Mouse (Mus musculus): ENCODE measurements at regions not wholly inside any gene's neighbourhood (a gene's known extent, or its start where the extent isn't known, plus 50 kb on each side); places are given as distances from the start of the nearest gene placed in this dataset.

GRCm38 (mm10) chr14:46060622-46061381, 318.4 kb upstream of the Gm15217 start:
- ATAC-seq (replicated peaks; ENCODE audit: low FRiP score), result peak; percentile 55; the same call in 1 of the 2 replicates
- Histone ChIP-seq H3K4me2 (ENCODE audit: low read depth, low read length, severe bottlenecking) (peak overlapping the region; percentile 31), H3K9me3 (ENCODE audit: control insufficient read depth, low read length) (no peaks in the 10 kb centered on the region), H3K27me3 (ENCODE audit: control insufficient read depth, insufficient read depth, low read length) (no peaks in the 10 kb centered on the region), H3K4me1 (replicated peaks; ENCODE audit: control insufficient read depth, insufficient read depth, low read length) (no peaks in the 10 kb centered on the region), H3K4me3 (ENCODE audit: low read depth, low read length) (no peak overlapping the region; the same call in 1 of the 2 replicates), H3K36me3 (ENCODE audit: control insufficient read depth, insufficient read depth, low read length) (no peaks in the 10 kb centered on the region), H3K27ac (ENCODE audit: low read depth, low read length) (no peak overlapping the region), H3K9ac (ENCODE audit: low read length) (no peak overlapping the region)
- 17% methylated on average over 14 of the region's 14 CpGs for WGBS
- peak; percentile 66 for DNase-seq (ENCODE audit: low spot score)

GRCm38 (mm10) chr14:46067102-46067801, 312.0 kb upstream of the Gm15217 start:
- H3K27ac ChIP-seq (ENCODE audit: low read depth, low read length), result no peak overlapping the region
- ATAC-seq (replicated peaks; ENCODE audit: low FRiP score) (no peak), DNase-seq (ENCODE audit: low spot score) (no peak)
- H3K4me1 ChIP-seq (replicated peaks; ENCODE audit: control insufficient read depth, insufficient read depth, low read length), result no peaks in the 10 kb centered on the region
- WGBS, result 72% methylated on average over 5 of the region's 5 CpGs
- no peaks in the 10 kb centered on the region for H3K36me3 ChIP-seq (ENCODE audit: control insufficient read depth, insufficient read depth, low read length)
- no peaks in the 10 kb centered on the region for H3K9me3 ChIP-seq (ENCODE audit: control insufficient read depth, low read length)
- H3K4me3 ChIP-seq (ENCODE audit: low read depth, low read length), result no peak overlapping the region
- no peak overlapping the region for H3K9ac ChIP-seq (ENCODE audit: low read length)
- no peaks in the 10 kb centered on the region for H3K27me3 ChIP-seq (ENCODE audit: control insufficient read depth, insufficient read depth, low read length)
- H3K4me2 ChIP-seq (ENCODE audit: low read depth, low read length, severe bottlenecking), result no peak overlapping the region

GRCm38 (mm10) chr14:46071244-46071643, 308.0 kb upstream of the Gm15217 start:
- no peak for ATAC-seq (replicated peaks; ENCODE audit: low FRiP score)

GRCm38 (mm10) chr14:46076738-46077137, 302.5 kb upstream of the Gm15217 start:
- no peaks in the 10 kb centered on the region for H3K9me3 ChIP-seq (ENCODE audit: control insufficient read depth, low read length)
- H3K4me1 ChIP-seq (replicated peaks; ENCODE audit: control insufficient read depth, insufficient read depth, low read length), result no peaks in the 10 kb centered on the region
- H3K4me3 ChIP-seq (ENCODE audit: low read depth, low read length), result no peak overlapping the region
- no peak overlapping the region for H3K9ac ChIP-seq (ENCODE audit: low read length)
- no peaks in the 10 kb centered on the region for H3K36me3 ChIP-seq (ENCODE audit: control insufficient read depth, insufficient read depth, low read length)
- ATAC-seq (replicated peaks; ENCODE audit: low FRiP score), result no peak
- no peak overlapping the region for H3K4me2 ChIP-seq (ENCODE audit: low read depth, low read length, severe bottlenecking)
- 92% methylated on average over 2 of the region's 2 CpGs for WGBS
- H3K27ac ChIP-seq (ENCODE audit: low read depth, low read length), result no peak overlapping the region
- no peak for DNase-seq (ENCODE audit: low spot score)
- no peaks in the 10 kb centered on the region for H3K27me3 ChIP-seq (ENCODE audit: control insufficient read depth, insufficient read depth, low read length)

More at GRCm38 (mm10) chr14:46071244-46071643, 308.0 kb upstream of the Gm15217 start:
- Histone ChIP-seq H3K4me2 (ENCODE audit: low read depth, low read length, severe bottlenecking) (no peak overlapping the region), H3K9ac (ENCODE audit: low read length) (no peak overlapping the region), H3K27me3 (ENCODE audit: control insufficient read depth, insufficient read depth, low read length) (no peaks in the 10 kb centered on the region), H3K27ac (ENCODE audit: low read depth, low read length) (no peak overlapping the region), H3K4me3 (ENCODE audit: low read depth, low read length) (no peak overlapping the region), H3K36me3 (ENCODE audit: control insufficient read depth, insufficient read depth, low read length) (no peaks in the 10 kb centered on the region), H3K9me3 (ENCODE audit: control insufficient read depth, low read length) (no peaks in the 10 kb centered on the region), H3K4me1 (replicated peaks; ENCODE audit: control insufficient read depth, insufficient read depth, low read length) (no peaks in the 10 kb centered on the region)
- DNase-seq (ENCODE audit: low spot score), result no peak
- WGBS, result 92% methylated on average over 5 of the region's 5 CpGs

DNA sequence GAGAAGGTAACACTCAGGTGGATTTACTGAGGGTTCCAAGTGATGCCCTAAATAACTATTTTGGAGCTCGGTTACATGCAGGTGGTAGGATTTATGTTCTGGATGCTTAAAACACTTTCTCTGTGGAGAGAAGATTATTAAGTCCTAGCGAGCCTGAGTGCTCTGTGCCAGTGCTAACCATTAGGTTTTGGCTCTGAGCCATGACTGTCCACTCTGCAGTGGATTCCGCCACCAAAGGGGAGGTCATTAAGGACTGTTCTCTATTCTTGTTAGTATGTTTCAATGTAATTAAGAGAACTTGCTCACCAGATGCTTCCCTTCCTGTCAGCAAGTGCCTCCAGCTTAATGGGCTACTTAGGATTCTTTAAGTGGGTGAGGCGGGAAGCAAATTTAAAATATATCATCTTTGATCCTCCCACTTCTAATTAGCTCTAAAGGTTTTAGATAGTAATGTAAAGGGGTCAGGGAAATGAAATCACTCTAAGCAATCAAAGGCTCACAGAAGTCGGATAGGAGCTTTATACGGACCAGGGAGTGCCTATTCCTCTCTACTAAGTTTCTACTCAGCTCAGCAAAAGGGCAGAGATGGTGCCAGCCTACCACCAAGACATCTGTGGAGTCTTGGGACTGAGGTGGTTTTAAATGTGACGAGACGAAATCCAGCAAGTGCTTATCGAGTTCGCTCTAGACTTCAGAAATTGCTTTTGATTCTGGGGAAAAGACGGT, 301.6 kb upstream of the Gm15217 start:
- Histone ChIP-seq H3K27ac (ENCODE audit: low read depth, low read length) (no peak overlapping the region), H3K9ac (ENCODE audit: low read length) (no peak overlapping the region), H3K4me3 (ENCODE audit: low read depth, low read length) (no peak overlapping the region), H3K27me3 (ENCODE audit: control insufficient read depth, insufficient read depth, low read length) (no peaks in the 10 kb centered on the region), H3K9me3 (ENCODE audit: control insufficient read depth, low read length) (no peaks in the 10 kb centered on the region), H3K36me3 (ENCODE audit: control insufficient read depth, insufficient read depth, low read length) (no peaks in the 10 kb centered on the region), H3K4me2 (ENCODE audit: low read depth, low read length, severe bottlenecking) (no peak overlapping the region), H3K4me1 (replicated peaks; ENCODE audit: control insufficient read depth, insufficient read depth, low read length) (no peaks in the 10 kb centered on the region)
- WGBS, result 80% methylated on average over 11 of the region's 11 CpGs
- ATAC-seq (replicated peaks; ENCODE audit: low FRiP score), result no peak
- peak; percentile 52 for DNase-seq (ENCODE audit: low spot score)

GRCm38 (mm10) chr14:46082646-46083045, 296.6 kb upstream of the Gm15217 start:
- 96% methylated on average over 5 of the region's 5 CpGs for WGBS
- H3K27ac ChIP-seq (ENCODE audit: low read depth, low read length), result no peak overlapping the region
- H3K27me3 ChIP-seq (ENCODE audit: control insufficient read depth, insufficient read depth, low read length), result no peaks in the 10 kb centered on the region
- no peak overlapping the region for H3K4me2 ChIP-seq (ENCODE audit: low read depth, low read length, severe bottlenecking)
- no peaks in the 10 kb centered on the region for H3K36me3 ChIP-seq (ENCODE audit: control insufficient read depth, insufficient read depth, low read length)
- no peak for ATAC-seq (replicated peaks; ENCODE audit: low FRiP score)
- no peaks in the 10 kb centered on the region for H3K9me3 ChIP-seq (ENCODE audit: control insufficient read depth, low read length)
- no peak for DNase-seq (ENCODE audit: low spot score)
- no peak overlapping the region for H3K4me3 ChIP-seq (ENCODE audit: low read depth, low read length)
- no peak overlapping the region for H3K9ac ChIP-seq (ENCODE audit: low read length)
- H3K4me1 ChIP-seq (replicated peaks; ENCODE audit: control insufficient read depth, insufficient read depth, low read length), result no peaks in the 10 kb centered on the region

- 83% methylated on average over 12 of the region's 12 CpGs for WGBS
- DNase-seq (ENCODE audit: low spot score), result no peak
- H3K4me2 ChIP-seq (ENCODE audit: low read depth, low read length, severe bottlenecking), result no peak overlapping the region
- no peak overlapping the region for H3K4me3 ChIP-seq (ENCODE audit: low read depth, low read length)
- no peaks in the 10 kb centered on the region for H3K9me3 ChIP-seq (ENCODE audit: control insufficient read depth, low read length)
- H3K27ac ChIP-seq (ENCODE audit: low read depth, low read length), result no peak overlapping the region
- H3K36me3 ChIP-seq (ENCODE audit: control insufficient read depth, insufficient read depth, low read length), result no peaks in the 10 kb centered on the region
- no peak overlapping the region for H3K9ac ChIP-seq (ENCODE audit: low read length)
- H3K4me1 ChIP-seq (replicated peaks; ENCODE audit: control insufficient read depth, insufficient read depth, low read length), result no peaks in the 10 kb centered on the region
- no peaks in the 10 kb centered on the region for H3K27me3 ChIP-seq (ENCODE audit: control insufficient read depth, insufficient read depth, low read length)
- ATAC-seq (replicated peaks; ENCODE audit: low FRiP score), result no peak
These were observed 290.1 kb upstream of the Gm15217 start for GRCm38 (mm10) chr14:46088968-46089691.

- Histone ChIP-seq H3K9ac (ENCODE audit: low read length) (no peak overlapping the region), H3K9me3 (ENCODE audit: control insufficient read depth, low read length) (no peaks in the 10 kb centered on the region), H3K4me1 (replicated peaks; ENCODE audit: control insufficient read depth, insufficient read depth, low read length) (no peaks in the 10 kb centered on the region), H3K36me3 (ENCODE audit: control insufficient read depth, insufficient read depth, low read length) (no peaks in the 10 kb centered on the region), H3K4me2 (ENCODE audit: low read depth, low read length, severe bottlenecking) (no peak overlapping the region), H3K27ac (ENCODE audit: low read depth, low read length) (no peak overlapping the region), H3K4me3 (ENCODE audit: low read depth, low read length) (no peak overlapping the region), H3K27me3 (ENCODE audit: control insufficient read depth, insufficient read depth, low read length) (no peaks in the 10 kb centered on the region)
- DNase-seq (ENCODE audit: low spot score) (no peak), ATAC-seq (replicated peaks; ENCODE audit: low FRiP score) (no peak)
- WGBS, result 93% methylated on average over 3 of the region's 3 CpGs
These were observed 263.3 kb upstream of the Gm15217 start for GRCm38 (mm10) chr14:46115950-46116349.

All from forebrain, embryonic 11.5 days (tissue).